ENCODE assay signal across 16 mouse cellular contexts in the genomic region with DNA sequence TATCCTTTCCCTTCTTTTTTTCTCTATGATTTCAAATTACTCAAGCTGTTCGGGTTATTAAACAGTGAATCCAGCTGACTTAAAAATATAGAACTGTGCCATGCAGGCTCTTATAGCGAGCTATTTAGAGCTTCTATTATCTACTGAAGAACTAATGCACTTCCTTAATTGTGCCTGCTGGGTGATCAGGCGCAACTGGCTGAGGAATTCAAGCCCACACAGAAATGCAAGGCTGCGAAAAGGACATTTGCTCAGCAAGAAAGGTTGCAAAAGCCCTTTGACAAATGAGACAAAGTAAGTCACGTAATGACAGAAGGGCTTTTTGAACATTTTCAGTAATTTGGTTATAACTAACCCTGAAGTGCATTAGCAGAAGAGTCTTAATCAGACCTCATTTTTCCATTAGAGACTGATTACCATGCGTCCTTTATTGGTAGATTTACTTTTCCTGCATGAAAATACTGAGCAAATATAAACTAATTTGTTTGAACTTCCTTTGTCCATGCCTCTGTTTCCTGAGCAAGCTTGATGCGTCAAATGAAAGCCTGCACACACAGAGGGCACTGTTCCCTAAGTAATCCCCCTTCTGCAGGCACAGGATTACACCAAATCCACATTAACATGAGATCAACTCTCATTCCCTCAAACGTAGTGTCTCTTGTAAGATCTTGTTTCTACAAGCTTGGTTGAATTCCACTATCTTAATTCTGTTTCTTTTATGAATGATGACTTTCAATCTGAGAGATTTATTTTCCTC.
DNase-seq lines count a peak whose midpoint lies in the region; ATAC-seq and TF ChIP-seq lines count a peak whose summit lies in the region.
"Had no signal": no experiment of that assay in that cellular context is flagged by ENCODE, and none has a peak within 500 bp of the region (broad histone marks: within the 10 kb centered on the region; RNA-seq: fewer than 3 reads in every experiment).

No protein-coding gene starts in this region.

- ATAC-seq in limb, embryonic 14.5 days (ENCODE audit: low FRiP score, low read depth) = no peak
- peak; percentile 83 for ATAC-seq in forebrain, embryonic 12.5 days (ENCODE audit: low FRiP score)
- peak; percentile 89 for ATAC-seq in midbrain, embryonic 11.5 days (ENCODE audit: low FRiP score)

- no peaks in the 10 kb centered on the region for H3K4me1 ChIP-seq in limb, embryonic 14.5 days (ENCODE audit: control insufficient read depth, insufficient read depth, low read length)
- H3K4me1 ChIP-seq in limb, embryonic 10.5 days = no peaks in the 10 kb centered on the region
- no peaks in the 10 kb centered on the region; the same call in 1 of the 2 replicates for H3K4me1 ChIP-seq in forebrain, embryonic 12.5 days
- H3K4me1 ChIP-seq in midbrain, embryonic 11.5 days (ENCODE audit: control insufficient read depth, insufficient read depth, low read length) = peaks cover 3% of the 10 kb centered on the region; the same call in 1 of the 2 replicates
- H3K4me1 ChIP-seq: embryonic facial prominence, embryonic 15.5 days; heart, embryonic 10.5 days had no signal

- H3K9ac ChIP-seq in limb, embryonic 14.5 days (ENCODE audit: low read depth, low read length, severe bottlenecking) = no peak overlapping the region
- H3K9ac ChIP-seq in forebrain, embryonic 12.5 days = no peak overlapping the region
- H3K9ac ChIP-seq in midbrain, embryonic 11.5 days (ENCODE audit: low read length) = no peak overlapping the region
- H3K9ac ChIP-seq: embryonic facial prominence, embryonic 15.5 days had no signal

- no peaks in the 10 kb centered on the region for H3K36me3 ChIP-seq in limb, embryonic 14.5 days (ENCODE audit: control insufficient read depth, insufficient read depth, low read length)
- H3K36me3 ChIP-seq in limb, embryonic 10.5 days = no peaks in the 10 kb centered on the region
- H3K36me3 ChIP-seq in forebrain, embryonic 12.5 days (replicated peaks) = no peaks in the 10 kb centered on the region
- no peaks in the 10 kb centered on the region for H3K36me3 ChIP-seq in midbrain, embryonic 11.5 days (ENCODE audit: control insufficient read depth, insufficient read depth, low read length)
- H3K36me3 ChIP-seq: embryonic facial prominence, embryonic 15.5 days; heart, embryonic 10.5 days had no signal

- WGBS in limb, embryonic 14.5 days = 48% methylated on average over 8 of the region's 8 CpGs
- 62% methylated on average over 8 of the region's 8 CpGs for WGBS in limb, embryonic 10.5 days
- WGBS in forebrain, embryonic 12.5 days = 3% methylated on average over 8 of the region's 8 CpGs
- WGBS in midbrain, embryonic 11.5 days = 24% methylated on average over 8 of the region's 8 CpGs

- DNase-seq in limb, embryonic 14.5 days (ENCODE audit: low spot score) = peak; percentile 3
- no peak for DNase-seq in limb, embryonic 10.5 days (ENCODE audit: low spot score)
- DNase-seq in midbrain, embryonic 11.5 days (ENCODE audit: low spot score, missing footprints) = peak; percentile 91
- DNase-seq in retina, postnatal 7 days (ENCODE audit: low read depth, low spot score) = peak; percentile 27
- DNase-seq in frontal cortex, postnatal 10 days (ENCODE audit: low spot score in 2 of 2) = no peak
- DNase-seq in left cerebral cortex, postnatal 10 days (ENCODE audit: extremely low spot score in 1 of 2, low spot score in 2 of 2) = no peak
- DNase-seq: adrenal gland, postnatal 14 days; cerebellum, adult 11-12 months; kidney, postnatal 14 days; lung, postnatal 14 days; right cerebral cortex, postnatal 25 days had no signal

- no peaks in the 10 kb centered on the region for H3K27me3 ChIP-seq in limb, embryonic 14.5 days (ENCODE audit: control insufficient read depth, insufficient read depth, low read length)
- no peaks in the 10 kb centered on the region for H3K27me3 ChIP-seq in limb, embryonic 10.5 days (ENCODE audit: low read depth, poor library complexity, severe bottlenecking)
- peaks cover 30% of the 10 kb centered on the region for H3K27me3 ChIP-seq in forebrain, embryonic 12.5 days
- H3K27me3 ChIP-seq in midbrain, embryonic 11.5 days (ENCODE audit: control insufficient read depth, insufficient read depth, low read length) = peaks cover 12% of the 10 kb centered on the region
- H3K27me3 ChIP-seq: CH12.LX; embryonic facial prominence, embryonic 15.5 days had no signal

- TF ChIP-seq POLR2A in limb, embryonic 14.5 days (IDR thresholded peaks at IDR 0.05; ENCODE audit: borderline replicate concordance, extremely low read depth, insufficient read depth, insufficient read length) = no peak

- H3K9me3 ChIP-seq in limb, embryonic 14.5 days (ENCODE audit: control insufficient read depth, low read length) = no peaks in the 10 kb centered on the region
- no peaks in the 10 kb centered on the region for H3K9me3 ChIP-seq in limb, embryonic 10.5 days (replicated peaks)
- no peaks in the 10 kb centered on the region for H3K9me3 ChIP-seq in forebrain, embryonic 12.5 days
- H3K9me3 ChIP-seq in midbrain, embryonic 11.5 days (ENCODE audit: control insufficient read depth, low read length) = no peaks in the 10 kb centered on the region
- H3K9me3 ChIP-seq: embryonic facial prominence, embryonic 15.5 days; heart, embryonic 10.5 days had no signal

- H3K4me3 ChIP-seq in limb, embryonic 14.5 days (replicated peaks; ENCODE audit: low read length) = no peak overlapping the region
- no peak overlapping the region for H3K4me3 ChIP-seq in limb, embryonic 10.5 days
- H3K4me3 ChIP-seq in forebrain, embryonic 12.5 days (replicated peaks) = no peak overlapping the region
- H3K4me3 ChIP-seq in midbrain, embryonic 11.5 days (ENCODE audit: low read depth, low read length) = no peak overlapping the region
- H3K4me3 ChIP-seq: embryonic facial prominence, embryonic 15.5 days; heart, embryonic 10.5 days had no signal

- H3K4me2 ChIP-seq in limb, embryonic 14.5 days (replicated peaks; ENCODE audit: low read depth, low read length, severe bottlenecking) = no peak overlapping the region
- no peak overlapping the region; the same call in 1 of the 2 replicates for H3K4me2 ChIP-seq in forebrain, embryonic 12.5 days
- no peak overlapping the region for H3K4me2 ChIP-seq in midbrain, embryonic 11.5 days
- H3K4me2 ChIP-seq: embryonic facial prominence, embryonic 15.5 days; liver, embryonic 11.5 days had no signal

- intact Hi-C loops in left cerebral cortex, postnatal 10 days (cut with DNase I) = no loop called here

- H3K27ac ChIP-seq in limb, embryonic 14.5 days (replicated peaks; ENCODE audit: low read depth, low read length) = no peak overlapping the region
- no peak overlapping the region for H3K27ac ChIP-seq in limb, embryonic 10.5 days
- no peak overlapping the region for H3K27ac ChIP-seq in forebrain, embryonic 12.5 days
- H3K27ac ChIP-seq in midbrain, embryonic 11.5 days (ENCODE audit: low read depth, low read length) = no peak overlapping the region
- H3K27ac ChIP-seq: embryonic facial prominence, embryonic 15.5 days; heart, embryonic 10.5 days had no signal

Comparison
In these comparisons a context has a peak if more than half of its experiments do, and no peak if none do; other contexts are left out.
1. DNase-seq: peak in limb, embryonic 14.5 days (single experiment), midbrain, embryonic 11.5 days (single experiment) and retina, postnatal 7 days (single experiment); none in limb, embryonic 10.5 days (single experiment), frontal cortex, postnatal 10 days (0 of 2) and left cerebral cortex, postnatal 10 days (0 of 2).